Mouse (Mus musculus) thymus, postnatal 4 days (tissue): Measurements from ENCODE around the gene Cyp4v3.

Experiments
- DNase-seq: peaks from one replicate; pipeline ENCODE4 v3.0.0; 2021

Cyp4v3 gene

GRCm38 (mm10) chr8:45310967-45311366 lies 22.0 kb downstream of the Cyp4v3 start:
- DNase-seq: no peak

DNA sequence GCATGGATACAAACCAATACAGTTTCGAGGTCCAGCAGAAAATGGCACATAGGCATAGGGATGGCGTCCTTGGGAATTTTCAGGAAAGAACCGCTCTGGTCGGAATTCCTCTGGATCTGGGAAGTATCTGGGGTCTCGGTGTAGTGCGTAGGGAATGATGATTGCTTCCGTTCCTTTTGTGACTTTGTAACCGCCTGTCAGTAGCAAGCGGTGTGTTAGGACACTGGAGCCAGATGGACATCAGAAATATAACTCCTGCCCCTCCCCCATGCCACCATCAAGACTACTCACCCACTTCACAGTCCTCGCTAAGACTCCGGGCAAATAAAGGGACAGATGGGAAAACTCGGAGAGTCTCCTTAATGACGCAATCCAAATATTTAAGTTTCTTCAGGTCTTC lies 24.6 kb downstream of the Cyp4v3 start, which contains the start of gene Gm45753:
TSS of gene Gm45753 (minus strand) at position 101 of the 400 bp plus-strand sequence.
- DNase-seq: no peak

DNA sequence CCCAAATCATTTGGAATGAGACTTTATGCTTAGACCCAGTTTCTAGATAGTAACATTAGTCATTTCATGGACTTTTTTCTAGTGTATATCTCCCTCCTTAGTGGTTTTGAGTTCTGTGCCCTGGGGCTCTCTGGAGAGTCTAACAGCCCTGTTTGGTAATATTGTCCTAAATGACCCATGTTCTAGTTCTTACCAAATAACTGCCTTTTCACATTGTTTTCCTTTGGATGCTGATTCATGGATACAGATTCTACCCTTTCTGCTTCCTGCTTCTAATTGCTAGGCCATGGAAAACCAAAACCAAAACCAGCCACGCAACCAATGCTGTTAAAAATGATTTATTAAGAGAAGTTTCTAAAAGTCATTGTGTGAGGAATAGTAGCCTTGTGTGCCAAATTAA lies 27.5 kb downstream of the Cyp4v3 start:
- DNase-seq: no peak

- DNase-seq: no peak
Observed at GRCm38 (mm10) chr8:45304354-45304753, 28.7 kb downstream of the Cyp4v3 start.

DNA sequence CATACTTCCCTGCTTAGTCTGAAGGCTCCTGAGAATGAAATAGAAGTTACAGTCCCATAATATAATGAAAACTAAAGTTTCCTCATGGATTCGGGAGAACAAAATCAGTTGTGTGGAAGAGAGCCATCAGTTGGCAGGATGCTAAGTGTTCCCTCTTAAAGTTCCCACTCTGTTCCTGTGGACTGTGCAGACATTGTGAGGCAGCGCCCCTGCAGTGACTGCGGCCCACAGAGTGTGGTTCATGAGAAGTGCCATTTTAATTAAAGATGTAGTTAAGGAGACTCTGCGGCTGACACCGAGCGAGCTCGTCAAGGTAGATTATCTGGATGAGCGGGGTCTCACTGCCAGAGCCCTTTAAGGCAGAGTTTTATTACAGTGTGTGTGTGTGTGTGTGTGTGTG lies 30.6 kb downstream of the Cyp4v3 start:
- no peak for DNase-seq

GRCm38 (mm10) chr8:45295276-45295675 lies 37.7 kb downstream of the Cyp4v3 start:
- DNase-seq: no peak

DNA sequence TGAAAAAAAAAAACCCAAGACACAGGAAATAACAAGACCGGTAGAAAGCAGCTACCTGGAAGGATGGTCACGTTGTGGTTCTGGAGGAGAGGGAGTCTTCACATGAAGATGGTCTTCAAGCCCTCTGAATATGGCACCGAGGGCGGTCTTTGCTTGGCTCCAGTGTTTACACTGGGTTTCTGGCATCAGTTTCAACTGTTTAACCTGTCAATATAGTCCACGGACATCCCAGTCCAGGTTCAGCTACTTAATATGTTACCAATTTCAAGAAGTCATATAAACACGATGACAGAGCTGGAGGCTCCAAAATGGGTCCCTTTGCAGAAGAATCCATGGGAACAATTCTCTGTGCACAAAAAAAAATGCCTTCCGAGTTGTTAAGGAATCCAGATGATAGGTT lies 38.3 kb downstream of the Cyp4v3 start, which contains the start of gene Klkb1:
TSS of gene Klkb1 (minus strand) at position 173 of the 400 bp plus-strand sequence.
- no peak for DNase-seq

DNA sequence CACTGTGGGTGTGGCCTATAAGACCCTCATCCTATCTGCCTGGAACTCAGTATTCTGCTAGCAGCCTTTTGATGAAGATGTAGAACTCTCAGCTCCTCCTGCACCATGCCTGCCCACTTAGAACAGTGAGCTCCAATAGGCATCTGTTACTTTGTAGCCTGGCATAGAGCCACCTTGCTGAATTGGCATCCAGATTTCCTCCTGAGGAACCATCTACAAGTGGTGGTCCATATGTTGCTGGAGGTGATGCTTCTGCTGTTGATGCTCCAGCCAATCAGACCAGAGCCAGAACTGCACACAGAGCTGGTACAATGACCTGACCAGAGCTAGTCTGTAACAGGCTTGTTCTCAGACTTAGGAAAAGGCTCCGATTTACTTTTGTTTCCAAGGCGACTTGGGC lies 41.2 kb downstream of the Cyp4v3 start:
- no peak for DNase-seq

GRCm38 (mm10) chr8:45281630-45282029 lies 51.4 kb downstream of the Cyp4v3 start:
- no peak for DNase-seq

- no peak for DNase-seq
Observed at GRCm38 (mm10) chr8:45277453-45277852, 55.6 kb downstream of the Cyp4v3 start.

DNA sequence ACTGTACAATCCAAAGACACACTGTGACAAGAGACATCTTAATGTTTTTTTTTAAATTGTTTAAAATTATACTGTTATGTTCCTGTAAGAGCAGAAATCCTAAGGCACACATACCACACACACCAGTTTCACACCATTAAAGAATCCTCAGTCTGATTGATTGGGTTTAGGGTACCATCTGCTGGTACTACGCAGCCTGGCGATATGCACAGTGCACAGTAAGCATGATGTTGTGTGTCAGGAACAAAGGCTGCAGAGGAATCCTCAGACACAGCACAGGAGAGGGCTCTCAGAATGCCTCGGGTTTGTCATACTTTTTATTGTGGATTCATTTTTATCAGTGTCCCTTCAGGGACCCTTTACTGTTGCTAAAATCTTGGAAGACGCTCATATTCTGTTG lies 58.7 kb downstream of the Cyp4v3 start:
- DNase-seq: no peak

DNA sequence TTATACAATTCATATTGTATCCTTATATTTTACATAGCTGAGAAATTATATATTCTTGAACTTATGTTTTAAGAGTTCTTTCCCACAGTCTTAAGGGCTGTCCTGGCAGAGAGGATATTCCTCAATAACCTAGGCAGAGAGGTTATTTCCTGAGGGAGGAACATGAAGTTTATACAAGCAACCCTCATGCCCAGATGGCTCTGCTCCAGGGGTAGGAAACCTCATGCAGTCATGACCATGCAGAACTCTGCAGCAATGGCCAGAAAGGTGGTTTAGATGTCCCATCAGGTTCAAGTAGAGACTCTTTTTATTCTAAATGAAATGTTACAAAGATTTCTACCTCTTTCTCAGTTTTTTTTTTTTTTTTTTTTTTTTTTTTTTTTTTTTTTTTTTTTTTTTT lies 64.0 kb downstream of the Cyp4v3 start:
- DNase-seq: no peak

DNA sequence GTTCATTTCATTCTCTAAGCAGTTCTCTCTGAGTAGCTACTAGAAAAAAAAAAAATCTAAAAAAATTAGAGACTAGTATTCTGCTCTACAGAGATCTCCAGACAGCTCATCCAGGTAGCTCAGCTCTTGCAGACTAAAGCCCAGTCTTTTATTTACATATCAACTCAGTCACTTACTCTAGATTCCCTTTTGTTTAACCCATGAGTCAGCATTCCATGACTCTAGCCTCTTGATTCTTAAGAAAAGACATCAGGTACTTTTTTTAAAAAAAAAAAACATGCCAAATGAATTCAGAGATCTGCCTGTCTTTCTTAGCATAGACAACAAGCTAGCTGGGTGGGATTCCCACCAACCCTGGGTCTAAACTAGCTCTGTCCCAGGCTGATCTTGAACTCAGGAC lies 64.5 kb downstream of the Cyp4v3 start:
- no peak for DNase-seq

- no peak for DNase-seq
Observed at GRCm38 (mm10) chr8:45267611-45268391, 65.2 kb downstream of the Cyp4v3 start.

GRCm38 (mm10) chr8:45266993-45267392 lies 66.0 kb downstream of the Cyp4v3 start:
- no peak for DNase-seq

- no peak for DNase-seq
Observed at GRCm38 (mm10) chr8:45264918-45265317, 68.1 kb downstream of the Cyp4v3 start.

- no peak for DNase-seq
Observed at GRCm38 (mm10) chr8:45262851-45263250, 70.2 kb downstream of the Cyp4v3 start.

DNA sequence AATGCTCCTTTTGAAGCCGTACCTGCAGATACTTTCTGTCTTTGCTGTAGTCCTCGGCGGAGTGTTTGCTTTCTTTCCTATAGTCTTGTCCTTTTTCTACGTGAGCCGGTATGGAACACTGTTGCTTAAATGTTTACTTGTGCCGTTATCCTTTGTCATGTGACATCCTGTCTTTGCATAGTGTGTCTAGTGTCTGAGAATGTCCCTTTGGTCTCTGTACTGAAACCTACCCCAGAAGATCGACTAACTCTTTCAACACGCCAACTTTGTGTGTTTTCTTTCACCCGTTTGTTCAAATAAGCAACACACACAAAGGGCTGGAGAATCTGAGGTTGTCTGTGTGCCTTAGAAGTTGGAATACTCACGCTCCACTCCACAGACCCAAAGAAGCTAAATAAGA lies 71.1 kb downstream of the Cyp4v3 start, which contains the start of gene F11:
TSS of gene F11 (minus strand) at position 112 of the 400 bp plus-strand sequence.
- DNase-seq: no peak

- DNase-seq: no peak
Observed at GRCm38 (mm10) chr8:45258421-45258820, 74.6 kb downstream of the Cyp4v3 start.

- DNase-seq: no peak
Observed at GRCm38 (mm10) chr8:45255040-45255439, 78.0 kb downstream of the Cyp4v3 start.
